Mouse (Mus musculus): Measurements from ENCODE around the gene Elmo3.

Elmo3 gene

DNA sequence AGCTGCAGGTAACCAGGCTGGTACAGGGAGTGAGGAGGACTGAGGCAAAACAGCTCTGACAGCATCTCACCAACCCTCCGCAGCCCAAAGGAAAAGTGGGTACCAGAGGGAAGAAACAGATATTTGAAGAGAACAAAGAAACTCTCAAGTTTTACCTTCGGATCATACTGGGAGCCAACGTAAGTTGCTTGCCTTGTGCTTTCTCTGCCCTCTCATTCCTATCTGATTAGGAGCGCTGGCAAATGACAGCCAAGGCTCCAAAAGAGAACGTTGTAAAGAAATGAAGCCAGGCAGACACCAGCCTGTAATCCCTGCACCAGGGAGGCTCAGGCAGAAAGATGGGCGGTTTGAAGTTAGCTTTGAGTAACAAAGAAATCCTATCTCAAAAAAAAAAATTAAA is 21.6 kb downstream of the Elmo3 start:
- 20% methylated on average over 6 of the region's 6 CpGs for WGBS

DNA sequence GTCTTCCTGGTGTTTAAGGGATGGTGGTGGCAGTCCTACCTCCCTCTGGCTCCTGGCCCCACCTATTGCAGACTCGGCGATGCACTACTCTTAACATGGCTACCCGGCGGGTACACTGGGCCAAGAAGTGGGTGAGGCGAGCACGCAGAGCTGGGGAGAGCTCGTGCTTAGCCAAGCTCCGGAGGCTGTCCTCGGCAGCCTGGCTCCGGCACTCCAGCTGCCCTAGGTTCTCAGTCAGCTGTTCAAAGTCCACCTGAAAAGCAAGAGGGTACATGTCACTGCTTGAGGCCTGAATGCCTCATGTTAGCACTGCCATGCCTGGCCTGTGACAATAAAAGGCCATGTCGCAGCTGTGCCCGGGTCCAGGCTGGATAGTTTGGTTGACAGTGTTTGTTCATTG is 24.9 kb downstream of the Elmo3 start:
- 83% methylated on average over 12 of the region's 12 CpGs for WGBS

DNA sequence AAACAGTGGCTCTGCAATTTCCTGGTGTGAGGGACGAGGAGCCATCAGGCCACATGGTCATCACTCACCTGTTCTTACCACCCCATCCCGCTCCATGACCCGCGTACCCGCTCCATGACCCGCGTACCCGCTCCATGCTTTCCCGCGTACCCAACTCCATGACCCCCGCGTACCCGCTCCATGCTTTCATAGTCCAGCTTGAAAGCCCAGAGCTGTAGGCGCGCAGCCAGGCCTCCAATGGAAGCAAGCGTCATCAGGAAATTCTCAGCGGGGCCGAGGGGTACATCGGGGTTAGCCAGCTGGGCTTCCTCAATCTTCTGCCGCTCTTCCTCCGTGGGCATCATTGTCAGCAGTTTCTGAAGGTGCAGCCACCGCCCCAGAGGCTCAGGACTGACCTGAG is 26.1 kb downstream of the Elmo3 start:
- WGBS, result 92% methylated on average over 22 of the region's 22 CpGs

DNA sequence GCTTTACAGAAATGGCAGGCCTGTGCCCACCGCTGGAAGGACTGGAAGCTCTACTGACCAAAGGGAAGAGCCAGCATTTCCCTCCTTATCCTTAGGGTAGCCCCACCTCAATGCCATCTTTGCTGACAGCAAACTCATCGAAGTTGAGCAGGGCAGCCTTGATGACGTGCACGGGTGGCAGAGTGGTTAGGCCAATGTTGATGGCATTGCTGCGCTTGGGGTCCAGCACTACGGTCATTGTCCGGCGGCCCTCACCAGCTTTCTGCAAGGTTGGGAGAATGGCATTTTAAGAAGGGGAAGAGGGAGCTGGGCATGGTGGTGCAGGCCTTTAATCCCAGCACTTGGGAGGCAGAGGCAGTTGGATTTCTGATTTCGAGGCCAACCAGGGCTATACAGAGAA is 26.5 kb downstream of the Elmo3 start:
- WGBS, result 95% methylated on average over 9 of the region's 9 CpGs

DNA sequence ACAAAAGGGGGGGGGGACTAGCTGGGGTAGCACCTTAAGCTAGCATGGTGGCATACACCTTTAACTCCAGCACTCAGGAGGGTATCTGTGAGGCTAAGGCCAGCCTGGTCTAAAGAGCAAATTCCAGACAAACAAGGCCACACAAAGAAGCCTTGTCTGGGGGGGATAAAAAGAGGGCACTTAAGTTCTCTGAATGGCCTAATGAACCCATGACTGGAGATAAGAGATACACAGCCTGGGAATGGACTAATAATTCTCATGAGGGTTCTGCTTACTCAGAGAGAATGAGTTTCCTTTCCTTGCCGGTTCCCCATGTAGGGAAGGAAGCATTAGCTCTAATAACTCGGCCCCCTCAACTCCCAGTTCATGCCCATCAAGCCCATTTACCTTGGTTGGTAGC is 27.1 kb downstream of the Elmo3 start:
- WGBS, result 76% methylated on average over 2 of the region's 2 CpGs

DNA sequence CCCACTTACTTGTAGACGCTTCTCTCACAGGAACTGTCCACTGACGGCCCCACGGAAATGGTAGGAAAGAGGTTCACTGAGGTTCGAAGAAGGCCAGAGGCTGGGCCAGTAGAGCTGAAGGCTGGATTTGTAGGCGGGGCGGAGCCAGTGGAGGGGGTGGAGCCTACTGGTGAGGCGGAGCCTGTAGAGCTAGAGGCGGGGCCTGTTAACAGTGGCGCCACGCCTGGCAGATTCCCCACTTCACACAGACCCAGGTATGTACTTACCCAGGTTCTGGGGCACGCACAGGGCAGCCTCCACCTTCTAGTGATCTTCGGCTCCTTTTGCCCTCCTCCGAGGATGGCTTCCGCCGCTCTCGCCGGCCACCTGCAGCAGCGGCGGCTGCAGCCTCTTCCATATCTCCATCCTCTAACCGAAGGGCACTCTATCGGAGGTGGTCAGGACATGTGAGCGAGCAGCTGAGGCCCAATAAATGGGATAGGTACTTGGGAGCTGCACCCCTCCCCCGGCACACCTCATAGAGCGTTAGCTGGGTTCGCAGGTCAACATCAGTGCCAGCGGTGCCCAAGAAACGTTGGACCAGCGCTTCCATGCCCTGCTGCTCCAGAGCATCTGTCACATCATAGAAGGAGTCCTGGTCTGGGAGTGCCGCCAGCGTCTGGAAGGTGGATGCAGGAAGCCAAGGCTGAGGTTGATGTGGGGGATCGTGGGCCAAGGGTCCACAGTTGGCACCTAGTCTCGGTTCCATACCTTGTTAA is 31.2 kb downstream of the Elmo3 start:
- WGBS, result 60% methylated on average over 32 of the region's 32 CpGs

DNA sequence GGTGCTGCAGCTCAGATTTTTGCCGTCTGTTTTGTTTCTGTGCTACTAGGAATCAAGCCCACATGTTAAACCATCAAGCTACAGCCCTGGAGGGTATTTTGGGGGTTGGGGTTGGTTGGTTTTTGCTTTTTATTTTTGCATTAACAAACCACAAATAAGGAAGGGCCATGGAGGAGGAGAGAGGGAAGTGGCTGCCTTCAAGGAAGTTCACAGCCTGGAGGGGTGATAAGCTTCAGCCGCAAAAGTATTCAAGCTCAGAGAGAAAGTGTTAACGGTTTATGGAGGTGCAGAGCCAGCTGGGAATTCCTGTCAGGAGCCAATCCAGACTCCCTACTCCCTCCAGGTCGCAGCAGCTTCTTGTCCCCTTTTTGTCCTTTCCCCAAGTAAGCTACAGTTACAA is 33.6 kb downstream of the Elmo3 start:
- WGBS, result 70% methylated on average over 4 of the region's 4 CpGs

DNA sequence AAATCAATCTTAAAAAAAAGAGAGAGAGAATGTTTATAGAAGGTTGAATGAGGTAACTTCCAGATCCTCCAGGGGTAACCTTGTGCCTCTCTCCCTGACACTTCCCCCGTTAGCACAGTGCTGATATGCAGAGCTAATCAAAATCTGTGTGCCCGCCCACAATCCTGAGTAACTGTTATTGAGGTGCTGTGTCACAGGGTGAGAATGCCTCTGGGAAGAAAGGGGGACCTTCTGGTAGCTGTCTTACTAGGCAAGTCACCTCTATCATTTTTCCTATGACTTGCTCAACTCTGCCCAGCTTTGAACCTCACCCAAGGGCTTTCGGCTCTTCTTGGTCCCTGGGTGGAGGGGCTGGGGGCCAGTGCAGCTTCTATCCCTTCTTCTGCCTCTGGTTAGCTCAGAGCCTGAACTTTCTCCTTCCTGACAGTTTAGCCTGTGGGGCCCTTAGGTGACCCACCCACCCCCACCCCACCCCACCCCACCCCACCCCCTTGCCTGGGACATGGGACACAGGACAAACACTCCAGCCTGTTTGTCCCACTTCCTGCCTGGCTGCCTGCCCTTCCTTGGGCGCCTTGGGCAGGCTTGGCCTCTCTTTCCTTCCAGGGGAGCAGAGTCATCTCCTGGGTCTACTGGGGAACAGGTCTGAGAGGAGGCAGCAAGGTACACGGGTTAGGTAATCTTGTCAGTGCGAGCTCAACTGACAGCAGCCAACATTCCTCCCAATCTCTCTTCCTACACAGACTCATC is 34.7 kb downstream of the Elmo3 start:
- WGBS, result 86% methylated on average over 6 of the region's 6 CpGs

DNA sequence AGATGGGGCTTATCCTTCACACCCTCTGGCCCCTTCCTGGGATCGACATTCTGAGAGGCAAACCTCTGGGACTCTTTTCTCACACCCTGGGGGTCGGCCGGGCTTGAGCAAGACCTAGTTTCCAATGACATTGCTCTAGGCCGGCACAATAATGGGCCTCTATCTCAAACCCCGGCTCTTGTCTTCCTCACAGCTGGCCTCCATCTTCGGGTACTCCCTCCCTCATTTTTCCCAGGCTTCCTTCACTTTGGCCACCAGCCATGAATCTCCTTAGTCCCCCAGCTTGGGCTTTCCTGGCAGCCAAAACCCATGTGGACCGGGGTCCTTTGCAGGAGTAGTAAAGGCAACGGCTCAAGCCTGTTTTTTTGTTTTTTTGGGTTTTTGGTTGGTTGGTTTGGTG is 36.0 kb downstream of the Elmo3 start:
- whole genome bisulfite sequencing, result 51% methylated on average over 8 of the region's 8 CpGs

DNA sequence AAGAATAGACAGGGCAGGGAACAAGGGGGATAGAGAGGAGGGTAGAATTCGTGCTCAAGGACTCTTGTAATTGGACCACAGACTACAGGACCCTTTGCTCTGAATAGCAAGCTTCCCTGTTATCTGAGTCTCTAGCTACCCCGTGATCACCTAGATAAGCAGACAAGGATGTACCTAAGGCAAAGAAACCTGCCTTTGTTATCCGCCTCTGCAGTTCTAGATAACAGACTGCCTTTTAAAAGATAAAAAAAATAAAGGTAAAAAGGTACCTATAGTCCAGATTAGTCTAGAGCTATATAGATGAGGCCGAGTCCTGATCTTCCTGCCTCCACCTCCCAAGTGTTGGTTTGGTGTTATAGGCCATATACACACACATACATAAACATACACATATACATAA is 37.4 kb downstream of the Elmo3 start:
- WGBS, result 88% methylated on average over 4 of the region's 4 CpGs

DNA sequence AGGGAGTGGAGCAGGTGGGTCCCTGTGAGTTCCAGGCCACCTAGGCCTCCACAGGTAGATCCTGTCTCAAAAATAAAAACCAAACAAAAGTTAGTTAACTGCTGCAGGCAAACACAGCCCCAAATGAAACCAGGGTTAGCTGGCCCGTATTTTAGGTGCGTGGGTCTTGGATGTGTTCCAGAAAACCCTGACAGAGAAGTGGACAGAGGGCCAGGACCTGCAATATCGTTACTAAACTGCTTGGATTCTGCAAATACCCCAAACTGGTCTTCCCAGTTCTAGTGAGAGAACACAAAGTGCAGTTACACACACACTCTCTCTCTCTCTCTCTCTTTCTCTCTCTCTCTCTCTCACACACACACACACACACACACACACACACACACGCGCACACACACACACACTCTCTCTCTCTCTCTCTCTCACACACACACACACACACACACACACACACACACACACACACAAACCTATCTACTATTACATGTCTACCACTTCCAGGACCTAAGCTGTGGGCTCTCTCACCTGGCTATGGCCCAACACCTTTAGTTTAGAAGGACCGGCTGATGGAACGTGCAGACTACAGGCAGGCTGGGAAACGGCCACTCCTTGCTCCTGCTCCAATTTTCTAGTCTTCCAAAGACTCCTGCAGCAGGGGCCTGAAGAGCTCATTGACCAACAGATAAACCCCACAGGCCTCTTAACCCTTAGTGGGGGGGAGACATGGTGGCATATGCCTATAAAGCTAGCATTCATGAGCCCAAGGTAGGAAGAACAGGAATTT is 38.6 kb downstream of the Elmo3 start:
- WGBS, result 71% methylated on average over 8 of the region's 8 CpGs

DNA sequence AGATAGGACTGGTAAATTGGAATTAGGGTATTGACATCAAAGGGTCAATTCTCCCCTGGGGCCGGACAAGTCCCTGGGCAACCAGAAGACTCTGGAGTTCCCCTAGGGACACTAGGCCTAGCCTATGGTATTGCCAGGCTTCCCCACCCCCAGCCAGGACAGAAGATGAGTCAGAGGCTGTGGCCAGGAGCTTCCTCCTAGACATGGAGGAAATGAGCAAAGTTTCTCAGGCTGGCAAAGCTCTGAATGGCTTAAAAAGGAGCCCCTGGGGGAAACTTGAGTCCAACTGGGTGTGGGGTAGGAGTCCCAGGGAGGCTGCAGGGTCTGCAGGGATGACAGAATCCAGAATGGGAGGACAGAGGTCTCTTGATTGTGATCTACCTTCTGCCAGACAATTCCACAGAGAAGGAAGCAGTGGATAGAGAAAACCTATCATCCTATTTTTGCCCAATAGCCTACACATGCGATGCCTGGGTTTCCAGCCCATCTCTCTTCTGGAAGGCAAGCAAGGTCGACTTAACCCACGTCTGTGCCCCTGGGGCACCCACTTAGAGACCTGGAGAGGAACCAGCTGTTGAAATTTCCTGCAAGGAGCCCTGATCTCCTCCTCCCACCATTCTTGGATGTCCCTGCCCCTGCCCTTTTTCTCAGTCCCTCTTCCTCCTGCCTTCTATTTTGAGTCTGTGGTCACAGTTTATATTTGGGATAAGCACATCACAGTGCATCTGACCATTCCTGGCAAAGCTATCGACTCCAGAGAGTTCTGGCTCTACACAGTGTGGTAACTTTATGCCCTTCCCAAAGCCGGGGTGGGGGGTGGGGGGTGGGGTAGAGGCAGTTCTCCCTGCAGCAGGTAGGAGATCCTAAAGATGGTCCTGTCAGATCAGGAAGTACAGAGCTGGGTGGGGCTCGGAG is 39.9 kb downstream of the Elmo3 start:
- WGBS, result 71% methylated on average over 7 of the region's 7 CpGs

DNA sequence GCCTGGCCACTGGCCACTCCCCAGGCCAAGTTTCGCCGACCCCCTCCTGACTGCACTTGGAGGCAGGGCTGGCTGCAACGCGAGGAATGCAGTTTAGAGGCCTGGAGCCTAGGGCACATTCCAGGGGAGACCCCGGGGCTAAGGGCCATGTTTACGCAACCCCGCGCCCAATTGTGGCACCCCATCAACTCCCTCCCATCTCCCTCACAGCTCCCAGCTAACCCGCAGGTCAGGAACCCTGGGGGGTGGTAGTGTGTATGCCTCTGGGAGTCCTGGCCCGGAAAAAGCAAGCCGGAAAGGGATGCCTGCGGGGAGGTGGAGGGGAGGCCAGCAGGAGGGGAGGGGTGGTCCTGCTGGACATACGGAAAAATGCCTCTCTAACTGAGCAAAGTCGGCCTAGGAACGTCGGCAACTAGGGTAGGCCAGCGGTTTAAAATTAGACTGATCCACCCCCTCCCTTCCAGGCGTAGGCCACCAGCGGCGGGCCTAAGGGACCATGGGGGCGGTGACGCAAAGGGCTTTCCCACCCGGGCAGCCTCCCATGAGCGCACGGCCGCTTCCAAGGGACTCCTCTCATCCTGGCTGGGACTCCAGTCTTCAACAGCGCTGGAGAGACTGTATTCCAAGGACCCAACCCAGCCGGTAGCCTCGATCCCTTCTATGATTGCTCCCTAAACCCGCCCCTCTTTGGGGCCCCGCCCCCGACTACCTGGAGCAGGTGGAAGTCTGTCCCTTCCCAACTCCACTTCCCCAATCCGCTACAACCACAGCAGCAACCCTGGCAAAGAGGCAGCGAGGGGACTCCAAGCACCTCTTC is 41.4 kb downstream of the Elmo3 start:
- WGBS, result 17% methylated on average over 34 of the region's 34 CpGs

DNA sequence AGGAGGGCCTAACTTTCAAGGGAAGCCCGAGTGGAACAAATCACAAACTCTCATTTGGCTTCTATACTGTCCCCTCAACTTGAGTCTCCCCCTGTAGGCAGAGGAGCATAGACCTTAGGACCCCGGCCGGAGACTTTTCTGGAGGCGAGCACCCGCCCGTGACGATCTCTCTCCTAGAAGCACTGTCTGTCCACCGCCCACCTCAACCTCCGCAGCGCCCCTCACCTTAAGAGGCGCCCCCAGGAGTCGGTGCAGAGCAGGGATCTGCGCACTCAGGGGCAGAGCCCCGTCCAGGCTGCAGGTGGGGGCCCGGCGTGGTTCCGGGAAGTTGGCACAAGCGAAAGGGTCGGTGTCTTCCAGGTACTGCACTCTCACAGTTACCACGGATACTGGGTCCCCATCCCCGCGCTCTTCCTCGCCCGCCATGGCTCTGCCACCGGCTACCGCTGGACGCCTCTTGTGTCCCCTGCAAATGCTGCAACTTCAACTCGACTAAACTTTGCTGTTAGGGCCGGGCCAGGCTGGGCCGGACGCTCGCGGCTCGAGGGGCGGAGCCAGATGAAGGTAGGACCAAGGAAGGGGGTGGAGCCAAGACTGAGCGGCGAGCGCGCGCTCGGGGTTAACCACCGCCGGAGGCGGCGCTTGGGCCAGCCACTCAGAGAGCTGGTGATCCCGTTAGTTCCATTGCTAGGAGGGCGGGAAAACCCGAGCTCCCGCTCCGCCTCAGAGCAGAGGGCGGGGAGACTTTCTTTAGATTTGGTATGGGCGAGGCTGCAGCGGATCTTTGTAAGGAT is 42.2 kb downstream of the Elmo3 start, which contains the start of gene Fhod1:
Gene Fhod1, minus strand, starts transcription at position 526 of the 794 bp plus-strand sequence.
- WGBS, result 1% methylated on average over 53 of the region's 53 CpGs

DNA sequence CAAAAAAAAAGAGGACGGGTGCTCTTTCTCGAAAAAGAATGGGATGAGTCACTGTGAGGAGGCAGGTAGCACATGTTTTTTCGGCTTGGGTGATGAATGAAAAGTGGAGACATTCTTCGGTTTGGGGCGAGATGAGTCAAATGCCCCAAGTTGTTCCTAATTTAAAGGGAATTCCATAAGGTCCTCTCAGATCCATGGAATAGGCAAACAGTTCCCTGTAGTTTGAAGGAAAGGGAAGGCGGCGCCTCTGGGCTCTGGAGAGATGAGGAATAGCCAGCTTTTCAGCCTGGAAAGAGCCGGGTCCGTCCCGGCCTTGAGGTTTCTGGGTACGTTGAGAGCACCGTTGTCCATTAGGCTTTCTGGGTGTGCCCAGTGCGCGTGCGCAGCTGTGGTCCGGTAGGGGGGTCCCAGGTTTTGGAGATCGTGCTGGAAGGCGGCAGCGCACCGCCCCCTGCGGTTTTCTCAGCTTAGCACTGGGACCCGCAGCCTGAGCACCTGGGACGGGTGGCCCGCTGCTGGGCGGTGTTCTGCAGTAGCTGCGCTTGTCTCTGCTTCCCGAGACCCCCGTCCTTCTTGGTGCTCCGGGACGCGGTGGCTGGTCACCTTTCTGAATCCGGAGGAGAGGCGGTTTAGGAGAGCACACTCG is 43.2 kb downstream of the Elmo3 start, which contains the start of gene Slc9a5:
Gene Slc9a5, plus strand, starts transcription at position 394 of the 646 bp plus-strand sequence.
- under 1% methylated on average over 34 of the region's 34 CpGs for WGBS

DNA sequence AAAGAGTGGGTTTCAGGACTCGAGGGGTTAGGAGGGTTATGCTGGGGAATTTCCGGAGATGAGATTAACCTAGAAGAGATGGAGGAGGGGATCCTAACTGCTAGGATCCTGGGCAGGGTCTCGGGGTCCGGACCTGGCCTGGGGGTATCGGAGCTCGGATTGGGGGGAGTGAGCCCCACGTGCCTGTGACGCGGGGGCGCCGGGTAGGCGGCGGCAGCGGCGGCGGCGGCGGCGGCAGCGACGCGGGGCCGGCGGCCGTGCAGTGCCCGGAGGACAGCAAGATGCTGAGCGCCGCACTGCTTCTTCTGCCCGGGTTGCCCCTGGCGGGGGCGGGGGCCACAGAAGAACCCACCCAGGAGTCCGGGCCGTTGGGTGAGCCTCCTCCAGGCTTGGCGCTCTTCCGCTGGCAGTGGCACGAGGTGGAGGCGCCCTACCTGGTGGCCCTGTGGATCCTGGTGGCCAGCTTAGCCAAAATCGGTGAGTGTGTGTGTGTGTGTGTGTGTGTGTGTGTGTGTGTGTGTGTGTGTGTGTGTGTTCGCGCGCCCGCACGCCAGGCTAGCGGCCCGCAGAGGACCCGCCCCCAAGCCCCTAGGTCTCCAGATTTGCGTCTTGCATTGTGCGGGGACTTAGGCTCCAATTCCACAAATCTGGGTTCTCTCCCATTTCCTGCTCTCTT is 43.8 kb downstream of the Elmo3 start:
- WGBS, result under 1% methylated on average over 40 of the region's 48 CpGs

DNA sequence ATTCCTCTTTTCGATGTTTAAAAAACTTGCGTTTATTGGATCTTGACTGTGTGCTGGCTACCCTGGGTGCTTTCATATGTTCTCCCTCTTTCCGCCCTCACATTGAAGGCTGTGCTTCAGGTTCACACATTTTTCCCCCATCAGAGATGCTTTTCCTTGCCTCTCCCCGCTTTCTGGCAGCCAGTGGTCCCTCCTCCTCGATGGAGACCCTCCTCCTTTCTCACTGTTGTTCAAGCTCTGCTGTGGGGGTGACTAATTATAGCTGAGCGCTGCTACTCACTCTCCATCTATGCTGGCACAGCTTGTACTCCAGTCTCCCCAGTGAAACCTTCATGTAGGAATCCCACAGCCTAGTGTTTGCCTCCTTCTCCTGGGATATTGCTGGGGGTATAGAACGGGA is 44.8 kb downstream of the Elmo3 start:
- WGBS, result 34% methylated on average over 7 of the region's 7 CpGs

DNA sequence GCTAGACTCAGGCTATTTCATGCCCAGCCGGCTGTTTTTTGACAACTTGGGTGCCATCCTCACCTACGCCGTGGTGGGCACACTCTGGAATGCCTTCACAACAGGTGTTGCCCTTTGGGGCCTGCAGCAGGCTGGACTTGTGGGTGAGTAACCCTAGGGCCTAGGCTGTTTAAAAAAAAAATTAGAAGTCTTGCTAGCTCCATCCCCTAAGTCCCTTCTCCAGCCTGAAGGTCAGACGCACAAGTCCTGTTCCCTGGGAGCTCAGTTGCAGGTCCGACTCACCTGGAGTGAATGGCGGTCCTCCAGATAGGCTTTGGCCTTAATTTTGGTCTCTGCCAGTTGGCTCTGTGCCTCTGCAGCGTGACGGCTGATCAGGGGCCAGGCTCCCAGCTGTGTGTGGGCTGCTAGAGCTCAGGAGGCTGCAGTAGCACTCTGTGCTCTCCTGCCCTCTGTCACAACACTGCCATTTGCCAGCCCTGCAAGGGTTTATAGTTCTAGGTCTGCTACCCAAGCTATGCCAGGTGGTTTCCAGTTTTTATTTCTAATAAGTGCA is 48.3 kb downstream of the Elmo3 start:
- 74% methylated on average over 8 of the region's 8 CpGs for WGBS

Measured in cerebral cortex, adult 2 months (tissue).